Mouse (Mus musculus) natural killer cell, adult 2 months (primary cell): ENCODE data around the gene Rbbp5.
A peak's percentile ranks its signal among the peaks of the same experiment; 100 is the strongest.

ENCODE experiments used
- DNase-seq, 2 experiments: peaks; one replicate each; pipeline ENCODE4 v3.0.0; 2022; ENCODE audit warnings: low spot score in 2 of 2

The Rbbp5 gene

DNA sequence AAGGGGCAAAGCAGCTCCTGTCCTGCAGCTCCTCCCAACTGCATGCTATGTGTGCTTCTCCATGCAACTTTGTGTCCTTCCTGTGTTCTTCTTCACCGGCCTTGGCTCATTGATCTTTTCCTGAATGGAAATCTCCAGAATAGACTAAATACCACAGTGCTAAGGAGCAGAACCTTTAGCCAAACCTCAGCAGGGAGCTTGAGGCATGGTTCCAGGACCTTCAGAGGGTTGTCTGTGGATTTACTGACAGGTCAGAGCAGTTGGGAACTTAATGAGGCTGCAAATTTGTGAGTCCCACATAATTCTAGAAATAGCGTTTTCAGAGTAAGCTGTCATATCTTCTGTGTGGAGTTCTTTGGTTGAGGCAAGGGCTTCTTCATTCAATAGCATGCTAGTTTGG is 23.4 kb downstream of the Rbbp5 start:
- DNase-seq, result no peak

DNA sequence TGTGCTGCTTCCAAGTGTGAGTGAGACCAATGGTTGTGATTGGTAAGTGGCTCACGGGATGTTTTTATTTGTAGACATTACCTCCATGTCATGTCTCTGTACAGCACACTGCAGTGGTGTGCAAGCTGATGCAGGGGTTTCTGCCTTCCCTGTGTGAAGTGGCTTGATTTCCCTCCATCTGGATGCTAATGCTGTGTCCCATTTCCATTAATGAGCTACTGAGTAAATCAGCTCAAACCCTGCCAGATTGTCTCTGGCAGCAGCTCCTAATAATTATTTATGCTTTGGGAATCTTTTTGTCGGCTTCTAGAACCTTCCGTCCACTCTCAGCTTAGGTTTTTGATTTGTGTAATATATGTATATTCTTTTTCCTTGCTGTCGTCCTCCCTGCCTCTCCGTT is 28.0 kb downstream of the Rbbp5 start:
- DNase-seq, result no peak

DNA sequence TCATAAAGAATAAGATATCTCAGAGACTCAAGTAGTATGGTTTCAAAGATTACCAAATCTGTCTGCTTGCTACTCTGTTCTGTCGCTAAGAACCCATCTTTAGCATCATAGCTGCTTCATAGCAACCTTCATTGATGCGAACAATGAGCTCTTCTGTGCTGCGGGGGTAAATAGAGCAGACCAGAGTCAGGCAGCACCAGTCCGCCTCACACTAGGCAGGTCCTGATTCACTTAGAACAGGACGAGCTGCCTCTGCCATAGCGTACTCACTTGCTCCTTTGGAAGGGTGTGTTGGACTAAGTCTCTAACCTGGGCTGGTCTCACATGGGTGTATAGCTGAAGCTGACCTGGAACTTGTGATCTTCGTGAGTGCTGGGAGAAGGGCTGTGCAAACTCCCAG is 28.9 kb downstream of the Rbbp5 start, which contains the start of gene Tmem81:
Gene Tmem81 (plus strand): TSS at position 173 of the 400 bp plus-strand sequence.
- no peak for DNase-seq

DNA sequence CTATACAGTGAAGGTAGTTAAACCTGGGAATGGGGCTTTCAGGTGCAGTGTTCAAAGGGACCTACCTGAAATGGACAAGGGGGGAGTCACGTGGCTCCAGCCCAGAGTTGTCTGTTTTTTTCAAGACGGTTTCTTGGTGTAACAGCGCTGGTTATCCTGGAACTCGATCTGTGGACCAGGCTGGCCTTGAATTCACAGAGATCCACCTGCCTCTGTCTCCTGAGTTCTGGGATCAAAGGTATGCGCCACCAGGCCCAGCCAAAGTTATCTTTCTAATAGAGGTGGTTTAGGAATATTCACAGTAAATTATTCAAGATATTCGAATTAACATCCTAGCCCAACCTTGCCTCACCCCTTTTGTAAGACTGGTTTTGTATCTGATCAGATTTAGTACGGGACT is 29.5 kb downstream of the Rbbp5 start:
- no peak for DNase-seq

DNA sequence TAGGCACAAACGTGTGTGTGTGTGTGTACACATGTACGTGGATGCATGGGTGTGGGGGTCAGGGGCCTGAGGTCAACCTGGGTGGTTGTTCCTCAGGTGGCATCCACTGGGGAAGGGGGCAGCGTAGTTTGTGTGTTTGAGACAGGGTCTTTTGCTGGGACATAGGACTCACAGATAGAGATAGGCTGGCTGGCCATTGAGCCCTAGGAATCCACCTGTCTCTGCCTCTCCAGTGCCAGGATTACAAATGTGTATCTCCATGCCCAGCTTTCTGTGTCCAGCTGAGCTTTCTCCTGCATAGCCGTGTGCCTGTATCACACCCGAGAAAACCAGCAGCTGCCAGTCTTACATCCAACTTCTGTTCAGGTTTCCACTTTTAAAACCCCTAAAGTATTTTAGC is 32.6 kb downstream of the Rbbp5 start:
- no peak for DNase-seq

DNA sequence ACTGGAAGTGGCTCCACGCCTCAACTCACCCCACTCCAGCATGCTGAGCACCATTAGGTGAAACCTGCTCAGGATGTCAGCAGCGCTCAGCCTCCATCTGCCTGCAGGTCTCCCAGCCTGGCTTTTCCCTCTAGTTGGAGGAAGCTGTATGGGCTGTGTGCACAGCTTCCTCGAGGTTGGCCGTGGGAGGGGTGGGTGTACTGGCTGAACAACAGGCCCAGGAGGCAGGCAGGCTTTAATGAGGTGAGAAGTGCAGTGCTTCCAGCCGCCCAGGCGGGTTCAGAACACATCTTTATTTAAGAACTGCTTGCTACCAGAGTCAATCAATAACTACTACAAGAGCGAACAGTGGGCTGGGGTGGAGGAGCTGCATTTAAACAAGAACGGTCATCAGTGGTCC is 34.4 kb downstream of the Rbbp5 start:
- no peak for DNase-seq

DNA sequence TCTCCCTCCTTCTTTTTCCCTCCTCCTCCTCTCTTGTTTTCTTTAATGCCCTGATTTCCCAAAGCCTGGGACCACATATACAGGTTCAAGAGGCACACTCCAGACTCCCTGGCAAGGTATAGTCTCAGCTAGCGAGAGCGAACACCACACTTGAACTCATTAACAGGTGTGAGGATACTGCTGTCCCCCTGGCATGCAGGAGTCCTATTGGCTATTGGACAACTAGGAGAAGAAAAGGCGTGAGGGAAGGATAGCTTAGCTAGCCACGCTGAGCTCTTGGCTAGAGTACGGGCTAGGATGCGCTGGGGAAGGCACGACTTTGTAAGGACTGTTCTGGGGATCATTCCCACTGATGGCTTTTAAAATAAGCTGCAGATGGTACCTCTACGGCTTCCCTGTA is 34.9 kb downstream of the Rbbp5 start:
- DNase-seq, result no peak

DNA sequence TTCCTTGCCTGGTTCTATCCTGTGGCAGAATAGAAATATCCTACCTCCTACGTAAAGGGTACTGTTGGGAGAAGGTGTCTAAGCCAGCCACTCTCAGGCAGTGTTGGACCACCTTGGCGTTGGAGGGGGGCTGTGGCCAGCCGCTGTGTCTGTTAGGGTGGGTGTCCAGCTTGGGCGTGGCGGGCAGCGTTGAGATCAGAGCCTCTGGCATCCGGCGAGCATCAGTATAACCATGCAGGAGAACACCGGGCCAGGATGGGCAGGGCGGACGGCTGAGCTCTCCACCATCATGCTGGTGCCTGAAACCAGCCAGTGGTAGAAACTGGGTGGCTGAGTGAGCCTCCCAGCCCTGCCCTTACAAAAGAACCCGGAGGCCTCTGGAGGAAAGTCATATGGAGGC is 38.2 kb downstream of the Rbbp5 start:
- no peak for DNase-seq

DNA sequence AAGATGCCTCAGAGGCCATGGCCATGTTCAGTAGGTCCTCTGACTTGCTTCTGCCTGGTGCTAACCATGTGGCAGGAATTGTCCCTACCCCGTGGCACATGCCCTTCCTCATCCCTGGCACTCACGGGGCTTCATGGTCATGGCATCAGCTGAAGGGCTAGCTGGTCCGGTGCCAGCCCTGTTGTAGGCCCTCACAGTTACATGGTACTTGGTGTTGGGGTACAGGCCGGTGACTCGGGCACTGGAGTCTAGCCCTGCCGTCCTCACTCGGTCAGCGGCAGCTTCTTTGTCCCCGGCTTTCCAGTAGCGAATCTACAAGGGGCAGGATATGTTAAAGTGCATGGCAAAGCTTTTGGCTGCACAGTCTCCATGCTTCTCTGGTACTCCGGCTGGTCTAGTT is 39.6 kb downstream of the Rbbp5 start:
- DNase-seq, result no peak

DNA sequence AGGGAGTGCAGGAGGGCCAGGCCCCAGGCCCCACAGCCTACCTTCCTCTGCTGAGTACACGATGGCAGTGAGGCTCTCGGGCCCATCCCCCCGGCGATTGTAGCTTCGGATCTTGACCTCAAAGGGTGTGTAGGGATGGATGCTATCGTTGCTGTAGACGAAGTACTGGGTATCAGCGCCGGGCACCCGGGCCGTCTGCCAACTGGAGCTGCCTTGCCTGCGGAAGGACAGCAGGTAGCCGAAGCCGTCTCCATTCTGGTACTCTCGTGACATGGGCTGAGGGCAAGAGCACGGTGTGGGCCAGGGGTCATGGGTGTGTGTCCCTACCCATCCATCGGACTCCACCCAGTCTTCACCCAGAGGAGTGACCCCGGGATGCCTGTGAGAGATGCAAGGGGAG is 41.5 kb downstream of the Rbbp5 start:
- DNase-seq, result no peak

DNA sequence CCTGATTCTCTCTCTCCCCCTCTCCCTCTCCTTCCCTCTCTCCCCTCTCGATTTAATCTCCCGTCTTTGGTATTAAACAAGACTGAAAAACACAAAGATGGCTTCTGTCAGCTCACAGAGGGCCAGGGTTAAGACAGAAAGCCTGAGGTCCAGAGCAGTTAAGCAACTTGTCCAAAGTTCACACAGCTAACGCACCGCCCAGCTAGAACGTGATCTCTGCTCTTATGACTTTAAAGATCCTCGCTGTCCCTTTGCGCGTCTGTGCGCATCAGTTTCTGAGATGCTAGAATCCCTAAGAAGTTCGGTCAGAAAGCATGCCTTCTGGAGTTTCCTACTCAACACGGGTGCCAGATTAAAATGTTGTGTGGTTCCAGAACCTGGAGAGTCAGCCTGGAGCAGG is 42.6 kb downstream of the Rbbp5 start:
- DNase-seq, result no peak

DNA sequence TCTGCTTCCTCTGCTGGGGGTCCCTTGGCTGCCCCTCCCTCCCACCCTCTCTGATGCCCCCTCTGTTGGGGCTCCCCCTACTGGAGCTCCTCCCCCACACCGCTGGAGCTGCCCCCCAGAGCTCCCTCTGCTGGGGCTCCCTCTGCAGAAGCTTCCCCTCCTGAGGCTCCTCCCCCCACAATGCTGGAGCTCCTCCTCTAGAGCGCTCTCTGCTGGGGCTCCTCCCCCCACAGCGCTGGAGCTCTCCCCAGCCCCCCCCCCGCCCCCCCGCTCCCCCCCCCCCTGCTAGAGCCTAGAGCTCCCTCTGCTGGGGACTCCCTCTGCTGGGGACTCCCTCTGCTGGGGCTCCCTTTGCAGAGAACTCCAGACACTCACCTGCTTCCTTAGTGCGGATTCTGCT is 43.6 kb downstream of the Rbbp5 start:
- peak; percentile 33 to 69 for DNase-seq

DNA sequence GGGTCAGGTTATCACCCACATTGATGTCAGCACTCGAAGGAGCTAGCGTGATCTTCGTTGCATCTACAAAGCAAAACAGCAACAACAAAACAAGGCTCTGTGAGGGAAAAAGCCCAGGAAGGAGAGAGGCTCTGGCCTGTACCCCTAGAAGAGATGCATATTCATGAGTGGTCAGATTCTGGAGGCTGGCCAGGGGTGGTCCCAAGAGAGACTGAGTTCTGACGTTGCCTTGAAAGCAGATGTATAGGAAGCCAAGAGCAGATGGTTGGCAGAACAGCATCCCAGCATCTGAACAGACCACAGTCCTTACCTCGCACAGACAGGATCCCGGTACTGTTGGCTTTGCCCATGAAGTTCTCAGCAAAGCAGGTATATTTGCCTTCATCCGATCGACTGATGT is 45.9 kb downstream of the Rbbp5 start:
- no peak for DNase-seq

DNA sequence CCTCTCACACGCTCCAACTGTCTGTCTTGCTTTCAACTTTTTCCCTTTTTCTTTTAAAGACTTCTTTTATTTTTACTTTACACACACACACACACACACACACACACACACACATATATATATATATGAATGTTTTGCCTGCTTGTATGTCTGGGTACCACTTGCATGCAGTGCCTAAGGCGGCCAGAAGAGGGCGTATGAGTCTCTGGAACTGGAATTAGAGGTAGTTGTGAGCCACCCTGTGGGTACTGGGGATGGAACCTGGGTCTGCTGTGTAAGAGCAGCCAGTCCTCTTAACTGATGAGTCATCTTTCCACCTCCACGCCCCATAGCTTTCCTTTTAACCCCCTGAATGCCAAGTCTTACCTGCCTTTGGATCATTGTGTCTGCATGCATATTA is 46.8 kb downstream of the Rbbp5 start:
- DNase-seq, result peak; percentile 37 to 52

DNA sequence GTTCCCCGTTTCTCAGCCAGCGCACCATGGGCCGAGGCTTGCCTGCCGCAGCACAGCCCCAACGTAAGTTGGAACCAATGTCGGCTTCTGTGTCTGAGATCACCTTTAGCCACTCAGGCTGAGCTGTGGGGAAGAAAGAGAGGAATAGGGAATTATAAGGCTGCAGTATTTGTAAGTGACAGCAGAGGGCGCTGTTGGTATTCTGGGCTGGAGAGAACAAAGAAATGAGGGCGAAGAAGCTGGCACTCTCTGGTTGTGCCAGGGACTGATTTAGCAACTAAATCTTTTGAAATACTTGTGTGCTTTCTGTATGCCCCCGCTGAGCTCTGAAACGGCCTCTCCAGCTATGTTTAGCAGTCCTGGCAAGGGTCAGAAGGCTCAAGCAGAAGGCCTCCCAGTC is 48.7 kb downstream of the Rbbp5 start:
- peak; percentile 20 to 56 for DNase-seq

DNA sequence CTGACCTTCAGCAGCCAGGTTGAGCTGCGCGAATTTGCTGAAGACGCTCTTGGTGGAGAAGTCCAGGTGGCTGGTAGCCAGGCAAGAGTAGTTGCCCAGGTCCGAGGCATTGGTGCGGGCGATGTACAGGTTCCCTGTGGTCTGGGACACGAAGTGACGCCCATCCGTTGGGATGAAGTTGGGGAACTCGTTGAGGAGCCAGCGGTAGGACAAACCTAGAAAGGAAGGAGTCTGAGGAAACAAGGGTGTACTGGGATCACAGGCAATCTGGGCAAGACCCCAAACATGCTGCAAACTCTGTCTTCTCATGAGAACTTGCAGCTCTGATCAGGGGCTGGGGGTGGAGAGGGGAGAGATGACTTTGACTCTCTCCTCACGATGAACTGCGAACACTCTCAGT is 50.9 kb downstream of the Rbbp5 start:
- DNase-seq, result no peak

DNA sequence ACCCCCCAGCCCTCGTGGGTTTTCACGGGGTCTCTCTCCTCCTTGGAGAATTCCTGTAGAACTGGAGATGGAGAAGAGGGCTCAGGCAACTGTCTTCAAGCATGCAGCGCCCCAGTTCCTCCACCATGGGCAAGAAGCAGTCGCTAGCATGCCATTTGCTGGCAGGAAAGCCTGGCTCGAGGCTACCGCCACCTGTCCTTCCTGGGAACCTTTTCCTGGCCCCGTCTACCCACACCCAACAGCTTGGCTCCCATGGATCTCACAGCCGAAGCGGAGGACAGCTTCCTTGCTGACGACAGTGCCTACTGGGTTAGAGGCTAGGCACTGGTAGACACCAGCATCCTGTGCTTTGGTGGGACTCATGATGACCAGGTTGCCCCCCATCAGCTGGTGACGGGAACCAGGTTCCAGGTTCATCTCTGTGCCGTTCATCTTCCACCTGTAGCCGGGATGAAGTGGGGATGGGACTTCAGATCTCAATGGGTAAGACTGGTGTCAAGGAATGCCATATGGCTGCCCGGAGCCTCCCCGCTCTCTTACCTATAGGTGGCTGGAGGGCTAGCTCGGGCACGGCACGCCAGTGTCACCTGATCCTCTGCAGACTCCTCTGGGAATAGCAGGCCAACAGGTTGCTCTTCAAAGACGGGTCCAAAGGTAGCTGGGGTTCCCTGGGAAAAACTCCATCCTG is 51.6 kb downstream of the Rbbp5 start:
- DNase-seq, result no peak

DNA sequence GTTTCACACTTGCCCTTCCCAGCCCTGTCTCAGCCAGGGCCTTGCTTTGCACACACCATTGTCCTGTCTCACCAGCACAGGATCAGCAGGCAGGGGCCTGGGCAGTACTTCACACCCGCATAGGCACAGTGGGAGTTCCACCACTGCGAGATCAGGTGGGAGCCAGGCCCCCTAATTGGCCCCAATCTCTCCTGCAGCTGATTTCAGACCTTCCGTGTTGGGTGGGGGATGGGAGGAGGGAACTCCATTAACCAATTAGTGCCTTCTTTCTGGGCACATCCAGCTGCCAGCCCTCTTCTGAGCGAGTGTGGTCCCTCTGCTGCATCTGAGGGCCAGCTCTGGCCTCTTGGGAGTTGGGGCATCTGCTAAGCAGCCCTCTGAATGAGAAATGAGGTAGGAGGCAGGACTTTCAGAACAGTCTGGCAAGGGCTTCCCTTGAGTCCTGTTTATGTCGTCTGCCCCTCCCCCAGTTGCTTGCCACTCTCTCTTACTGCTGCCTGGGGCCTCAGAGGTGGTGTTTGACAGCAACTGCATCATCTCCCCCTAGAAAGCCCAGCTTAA is 53.5 kb downstream of the Rbbp5 start:
- DNase-seq, result no peak

DNA sequence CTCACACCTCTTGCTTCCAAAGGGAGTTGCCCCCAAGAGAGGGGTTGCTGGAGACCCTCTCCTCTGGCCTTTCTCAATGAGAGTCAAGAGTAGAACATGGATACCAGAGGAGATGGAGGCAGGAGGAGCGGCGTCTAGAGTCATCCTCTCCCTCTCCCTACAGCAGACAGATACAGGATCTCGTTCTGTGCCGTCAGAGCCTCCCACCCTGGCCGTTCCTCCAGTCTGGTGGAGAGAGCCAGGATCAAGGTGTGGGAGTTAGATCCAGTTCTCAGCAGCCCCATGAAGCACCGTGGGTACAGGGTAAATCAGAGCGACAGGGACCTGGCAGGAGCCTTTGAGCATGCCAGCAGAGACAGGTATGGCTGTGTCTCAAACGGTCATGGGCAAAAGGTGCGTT is 55.4 kb downstream of the Rbbp5 start:
- no peak for DNase-seq

DNA sequence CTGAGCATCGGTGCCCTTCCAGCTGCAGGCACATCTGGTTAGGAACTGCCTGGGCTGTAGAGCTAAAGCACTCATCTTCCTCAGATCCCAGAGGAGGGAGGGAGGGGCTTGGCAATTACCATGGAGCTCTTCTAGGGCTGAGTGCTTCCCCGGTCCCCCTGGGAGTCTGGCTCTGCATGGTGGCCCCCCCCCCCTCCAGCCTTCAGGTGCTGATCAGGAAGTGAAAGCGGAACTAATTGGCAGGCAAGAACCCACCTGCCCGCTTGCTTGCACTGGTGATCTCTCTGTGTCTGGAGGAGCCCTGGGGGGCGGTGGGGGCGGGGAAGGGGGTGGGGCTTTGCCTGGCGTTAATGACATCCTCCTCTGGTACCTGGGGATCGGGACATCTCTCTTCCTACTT is 56.7 kb downstream of the Rbbp5 start:
- DNase-seq, result peak in 1 of 2 experiments; percentile 60

DNA sequence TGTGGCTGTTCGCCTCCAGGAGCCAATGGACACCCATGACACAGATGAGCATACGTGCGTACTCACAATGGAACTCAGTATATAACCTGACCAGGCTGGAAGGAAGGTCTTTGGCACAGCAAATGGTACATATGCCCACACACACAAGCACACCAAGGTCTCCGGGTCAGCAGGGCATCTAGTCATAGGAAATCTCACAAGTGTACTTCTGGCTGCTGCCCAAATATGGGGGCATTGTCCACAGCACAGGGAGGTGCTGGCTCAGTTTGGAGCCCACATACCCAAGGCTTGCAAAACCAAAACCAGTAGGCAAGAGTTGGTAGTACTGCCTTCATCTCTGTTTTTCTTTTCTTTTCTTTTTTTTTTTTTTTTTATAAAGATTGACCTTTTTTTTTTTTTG is 58.4 kb downstream of the Rbbp5 start:
- no peak for DNase-seq

DNA sequence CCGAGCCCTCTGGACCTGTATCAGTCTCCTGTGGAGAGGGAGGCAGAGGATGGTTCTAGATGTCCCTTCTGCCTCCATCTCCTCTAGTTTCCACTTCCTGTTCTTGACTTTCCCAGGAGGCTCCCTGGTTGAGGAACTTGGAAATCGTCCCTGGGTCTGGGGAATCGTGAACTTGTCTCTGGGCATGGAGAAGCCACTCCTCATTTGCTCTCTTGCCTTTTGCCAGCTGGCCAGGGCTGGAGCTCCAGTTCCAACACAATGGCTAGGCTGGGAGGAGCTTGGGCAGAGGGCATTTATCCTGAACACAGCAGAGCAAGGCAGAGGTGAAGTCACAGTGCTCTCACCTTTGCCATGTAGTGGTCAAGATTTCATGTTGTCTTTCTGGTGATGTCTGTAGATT is 59.3 kb downstream of the Rbbp5 start:
- DNase-seq, result no peak

DNA sequence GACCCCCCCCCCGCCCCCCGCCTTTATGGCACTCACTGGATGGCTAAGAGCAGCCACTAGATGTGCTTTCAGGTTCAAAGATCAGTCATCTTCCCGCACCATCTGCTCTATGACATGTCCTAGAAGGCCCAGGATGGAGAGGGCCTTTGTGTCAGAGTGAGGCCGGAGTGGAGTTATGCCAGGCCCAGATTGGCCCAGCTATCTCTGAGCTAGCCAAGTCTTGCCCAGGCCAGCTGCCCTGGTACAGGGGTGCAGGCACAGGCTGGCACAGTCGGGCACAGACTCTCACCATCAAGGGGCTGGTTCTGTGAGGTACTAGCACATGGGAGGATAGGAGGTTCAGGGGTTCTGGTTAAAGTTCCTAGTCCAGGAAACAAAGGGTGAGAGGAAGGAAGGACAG is 60.6 kb downstream of the Rbbp5 start:
- no peak for DNase-seq

DNA sequence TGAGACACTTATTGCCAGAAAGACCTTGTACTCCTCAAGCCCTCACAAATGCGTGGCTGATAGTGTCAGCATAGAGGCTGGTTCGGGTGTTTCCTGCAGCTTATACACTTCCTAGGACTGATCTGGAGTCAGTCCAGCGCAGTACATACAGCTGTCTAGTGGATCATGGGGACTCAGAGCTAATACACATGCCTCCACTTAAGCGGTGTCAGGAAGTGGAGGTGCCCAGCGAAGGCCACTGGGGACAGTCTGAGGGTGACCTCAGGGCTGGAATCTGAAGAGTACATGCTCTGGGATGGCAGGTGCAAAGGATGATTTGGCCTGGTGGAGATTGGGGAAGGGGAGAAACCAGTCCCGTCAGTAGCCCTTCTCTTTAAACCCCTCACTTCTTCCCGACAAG is 63.5 kb downstream of the Rbbp5 start:
- DNase-seq, result no peak
